Mouse (Mus musculus): ENCODE measurements around the gene Cd83. TPM values are rescaled to one million over a fixed set of nuclear protein-coding genes. Genes with fewer than 3 reads are reported as not detected.

Cd83 gene
- polyA plus RNA-seq, 1 experiment from 2014 or later = 17.7 TPM

DNA sequence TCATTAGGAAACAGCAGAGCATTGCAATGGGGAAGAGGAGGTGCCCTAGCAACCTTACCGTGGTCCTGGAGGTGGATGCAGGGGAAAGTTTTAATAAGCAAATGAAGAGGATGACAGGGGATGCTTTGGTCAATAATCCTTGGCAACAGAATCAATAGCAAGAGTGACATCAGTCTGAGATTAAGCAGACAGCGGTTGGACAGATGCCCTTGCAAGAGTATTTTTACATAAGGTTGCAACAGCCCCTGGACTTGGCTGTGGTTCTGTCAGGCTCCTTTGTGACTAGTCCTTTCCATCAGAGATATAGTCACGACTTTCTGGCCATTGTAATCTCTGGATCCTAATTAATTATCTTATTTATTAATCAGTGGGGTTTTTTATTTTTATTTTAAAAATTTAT is 32.9 kb downstream of the Cd83 start:
- no peak for ATAC-seq (replicated peaks; ENCODE audit: extremely low read depth, insufficient read depth, low FRiP score)
- 0 out of 2 replicates have a peak, but pooled peaks cover 3% of the 10 kb centered on the region for H3K36me3 ChIP-seq (ENCODE audit: control insufficient read depth, insufficient read depth)
- no peak overlapping the region for H3K27ac ChIP-seq (ENCODE audit: low read length)
- 67% methylated on average over 3 of the region's 3 CpGs for WGBS
- H3K4me1 ChIP-seq (ENCODE audit: control insufficient read depth, insufficient read depth, low read length) = no peaks in the 10 kb centered on the region
- H3K4me3 ChIP-seq (ENCODE audit: low read length) = no peak overlapping the region
- H3K9ac ChIP-seq (ENCODE audit: low read length) = no peak overlapping the region
- H3K27me3 ChIP-seq (ENCODE audit: control insufficient read depth, insufficient read depth, low read length) = no peaks in the 10 kb centered on the region
- H3K9me3 ChIP-seq (replicated peaks; ENCODE audit: control insufficient read depth, low read length) = peaks cover 4% of the 10 kb centered on the region; the same call in 1 of the 2 replicates
- H3K4me2 ChIP-seq (ENCODE audit: low read depth, low read length) = no peak overlapping the region

DNA sequence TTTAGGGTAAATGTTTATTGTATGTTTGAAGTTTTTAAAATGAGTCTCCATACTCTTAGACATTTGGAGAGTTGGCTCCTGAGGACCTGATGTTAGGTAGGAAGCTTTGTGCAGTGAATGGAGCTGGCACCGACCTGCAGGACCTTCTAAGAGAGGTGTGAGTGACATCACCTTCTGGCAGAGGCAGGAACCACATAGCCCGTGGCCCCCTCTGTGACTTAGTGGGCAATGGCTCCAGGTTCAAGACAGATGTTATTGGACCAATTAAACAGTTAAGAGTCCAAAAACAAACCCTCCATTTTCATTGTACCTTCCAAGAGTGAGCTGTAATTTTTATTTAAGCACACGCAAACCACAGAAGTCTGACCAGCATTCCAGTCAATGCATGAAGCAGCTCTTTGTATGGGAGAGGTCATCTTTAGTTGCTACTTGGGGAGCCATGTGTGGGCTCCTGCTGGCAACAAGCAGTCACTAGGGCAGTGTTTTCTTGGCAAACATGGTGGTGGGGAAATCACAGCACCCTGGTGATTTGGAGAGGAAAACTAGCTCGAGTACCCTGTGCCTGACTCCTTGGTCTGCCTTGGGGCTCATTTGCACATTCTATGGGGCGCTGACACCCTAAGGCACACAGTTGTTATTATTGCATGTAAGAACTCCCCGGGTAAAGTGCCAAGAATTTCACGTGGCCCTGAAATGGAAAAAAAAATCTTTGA is 33.9 kb downstream of the Cd83 start:
- no peak overlapping the region for H3K27ac ChIP-seq (ENCODE audit: low read length)
- H3K9me3 ChIP-seq (replicated peaks; ENCODE audit: control insufficient read depth, low read length) = peaks cover 4% of the 10 kb centered on the region; the same call in 1 of the 2 replicates
- WGBS = 62% methylated on average over 7 of the region's 7 CpGs
- H3K9ac ChIP-seq (ENCODE audit: low read length) = no peak overlapping the region
- ATAC-seq (replicated peaks; ENCODE audit: extremely low read depth, insufficient read depth, low FRiP score) = no peak
- no peak overlapping the region for H3K4me3 ChIP-seq (ENCODE audit: low read length)
- H3K27me3 ChIP-seq (ENCODE audit: control insufficient read depth, insufficient read depth, low read length) = no peaks in the 10 kb centered on the region
- H3K36me3 ChIP-seq (ENCODE audit: control insufficient read depth, insufficient read depth) = 0 out of 2 replicates have a peak, but pooled peaks cover 3% of the 10 kb centered on the region
- no peaks in the 10 kb centered on the region for H3K4me1 ChIP-seq (ENCODE audit: control insufficient read depth, insufficient read depth, low read length)
- no peak overlapping the region for H3K4me2 ChIP-seq (ENCODE audit: low read depth, low read length)

DNA sequence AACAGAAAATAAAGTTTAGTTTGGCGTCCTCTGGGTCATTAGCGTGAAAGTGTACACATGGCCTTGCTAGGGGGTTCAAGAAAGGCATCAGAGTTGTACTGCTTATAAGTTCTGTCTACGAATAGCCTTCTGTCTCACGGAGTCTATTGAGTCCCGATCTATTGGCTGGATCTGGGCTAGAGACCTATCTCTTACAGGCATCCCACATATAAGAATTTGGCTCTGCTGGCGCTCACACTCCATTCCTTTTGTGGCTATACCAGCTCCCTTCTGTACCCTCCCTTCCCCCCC is 34.4 kb downstream of the Cd83 start:
- Histone ChIP-seq H3K4me3 (ENCODE audit: low read length) (no peak overlapping the region), H3K9ac (ENCODE audit: low read length) (no peak overlapping the region), H3K36me3 (ENCODE audit: control insufficient read depth, insufficient read depth) (0 out of 2 replicates have a peak, but pooled peaks cover 3% of the 10 kb centered on the region), H3K27me3 (ENCODE audit: control insufficient read depth, insufficient read depth, low read length) (no peaks in the 10 kb centered on the region), H3K4me1 (ENCODE audit: control insufficient read depth, insufficient read depth, low read length) (no peaks in the 10 kb centered on the region), H3K4me2 (ENCODE audit: low read depth, low read length) (no peak overlapping the region), H3K9me3 (replicated peaks; ENCODE audit: control insufficient read depth, low read length) (peaks cover 4% of the 10 kb centered on the region; the same call in 1 of the 2 replicates), H3K27ac (ENCODE audit: low read length) (no peak overlapping the region)
- no peak for ATAC-seq (replicated peaks; ENCODE audit: extremely low read depth, insufficient read depth, low FRiP score)
- 82% methylated on average over 6 of the region's 6 CpGs for WGBS

DNA sequence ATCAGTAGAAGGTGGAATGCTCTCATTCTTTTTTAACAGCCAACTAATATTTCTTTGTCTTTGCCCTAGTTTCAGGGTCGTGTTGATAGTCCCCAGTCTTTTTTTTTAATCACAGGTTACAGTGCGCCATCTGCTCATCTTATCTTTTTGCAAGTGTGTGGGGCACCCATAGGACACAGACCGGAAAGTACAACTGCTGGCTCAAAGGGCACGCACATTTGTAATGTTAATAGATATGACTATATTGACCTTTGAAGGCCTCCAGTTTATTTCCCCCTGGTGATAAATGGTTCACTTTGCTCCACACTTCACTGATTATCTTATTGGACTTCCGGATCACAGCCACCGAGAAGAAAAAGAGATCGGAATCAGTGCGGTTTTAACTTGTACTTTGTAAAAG is 35.5 kb downstream of the Cd83 start:
- Histone ChIP-seq H3K9ac (ENCODE audit: low read length) (no peak overlapping the region), H3K4me3 (ENCODE audit: low read length) (no peak overlapping the region), H3K27me3 (ENCODE audit: control insufficient read depth, insufficient read depth, low read length) (no peaks in the 10 kb centered on the region), H3K4me2 (ENCODE audit: low read depth, low read length) (no peak overlapping the region), H3K4me1 (ENCODE audit: control insufficient read depth, insufficient read depth, low read length) (no peaks in the 10 kb centered on the region), H3K27ac (ENCODE audit: low read length) (no peak overlapping the region), H3K9me3 (replicated peaks; ENCODE audit: control insufficient read depth, low read length) (peaks cover 4% of the 10 kb centered on the region; the same call in 1 of the 2 replicates), H3K36me3 (ENCODE audit: control insufficient read depth, insufficient read depth) (0 out of 2 replicates have a peak, but pooled peaks cover 3% of the 10 kb centered on the region)
- no peak for ATAC-seq (replicated peaks; ENCODE audit: extremely low read depth, insufficient read depth, low FRiP score)
- WGBS = 86% methylated on average over 8 of the region's 8 CpGs

DNA sequence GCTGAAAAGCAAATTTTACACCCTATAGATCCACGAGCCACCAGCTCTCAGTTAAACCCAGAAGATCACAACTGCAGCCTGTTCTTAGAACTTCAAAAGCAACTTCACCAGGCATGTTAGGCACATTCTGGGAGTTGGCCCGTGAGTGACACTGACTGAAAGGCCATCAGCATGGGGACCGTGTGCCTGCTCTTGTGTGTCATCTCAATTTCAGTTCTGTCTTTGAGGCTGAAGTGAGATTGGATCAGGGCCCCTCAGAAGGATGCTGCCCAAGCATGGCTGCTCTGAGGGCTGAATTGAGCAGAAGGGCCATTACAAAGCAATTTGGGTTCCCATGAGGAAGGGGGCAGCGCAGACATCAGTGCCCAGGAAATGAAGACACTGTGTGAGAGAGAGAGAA is 37.7 kb downstream of the Cd83 start:
- Histone ChIP-seq H3K9ac (ENCODE audit: low read length) (no peak overlapping the region), H3K4me1 (ENCODE audit: control insufficient read depth, insufficient read depth, low read length) (no peaks in the 10 kb centered on the region), H3K27me3 (ENCODE audit: control insufficient read depth, insufficient read depth, low read length) (no peaks in the 10 kb centered on the region), H3K4me3 (ENCODE audit: low read length) (no peak overlapping the region), H3K27ac (ENCODE audit: low read length) (no peak overlapping the region), H3K9me3 (replicated peaks; ENCODE audit: control insufficient read depth, low read length) (no peaks in the 10 kb centered on the region), H3K4me2 (ENCODE audit: low read depth, low read length) (no peak overlapping the region), H3K36me3 (ENCODE audit: control insufficient read depth, insufficient read depth) (no peaks in the 10 kb centered on the region)
- 78% methylated on average over 4 of the region's 4 CpGs for WGBS
- no peak for ATAC-seq (replicated peaks; ENCODE audit: extremely low read depth, insufficient read depth, low FRiP score)

DNA sequence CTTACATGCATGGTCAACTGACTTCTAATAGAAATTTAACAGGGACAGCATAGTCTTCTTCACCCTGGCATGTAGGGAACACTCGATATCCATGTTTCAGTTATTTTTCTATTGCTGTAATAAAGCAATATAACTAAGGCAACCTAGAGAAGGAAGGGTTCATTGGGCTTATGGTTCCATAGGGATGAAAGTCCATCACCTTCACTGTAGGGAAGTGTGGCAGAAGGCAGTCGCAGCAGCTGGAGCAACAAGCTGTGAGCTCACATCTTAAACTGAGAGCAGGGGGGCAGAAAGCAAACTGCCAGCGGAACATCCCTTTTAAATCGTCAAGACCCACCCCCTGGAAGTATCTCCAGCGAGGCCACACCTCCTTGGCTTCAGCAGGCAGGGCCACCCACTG is 44.1 kb downstream of the Cd83 start:
- 57% methylated on average over 5 of the region's 5 CpGs for WGBS
- no peak overlapping the region for H3K4me3 ChIP-seq (ENCODE audit: low read length)
- ATAC-seq (replicated peaks; ENCODE audit: extremely low read depth, insufficient read depth, low FRiP score) = no peak
- H3K36me3 ChIP-seq (ENCODE audit: control insufficient read depth, insufficient read depth) = no peaks in the 10 kb centered on the region
- no peaks in the 10 kb centered on the region for H3K4me1 ChIP-seq (ENCODE audit: control insufficient read depth, insufficient read depth, low read length)
- no peak overlapping the region for H3K9ac ChIP-seq (ENCODE audit: low read length)
- no peak overlapping the region for H3K27ac ChIP-seq (ENCODE audit: low read length)
- no peaks in the 10 kb centered on the region for H3K27me3 ChIP-seq (ENCODE audit: control insufficient read depth, insufficient read depth, low read length)
- no peaks in the 10 kb centered on the region for H3K9me3 ChIP-seq (replicated peaks; ENCODE audit: control insufficient read depth, low read length)
- H3K4me2 ChIP-seq (ENCODE audit: low read depth, low read length) = no peak overlapping the region

DNA sequence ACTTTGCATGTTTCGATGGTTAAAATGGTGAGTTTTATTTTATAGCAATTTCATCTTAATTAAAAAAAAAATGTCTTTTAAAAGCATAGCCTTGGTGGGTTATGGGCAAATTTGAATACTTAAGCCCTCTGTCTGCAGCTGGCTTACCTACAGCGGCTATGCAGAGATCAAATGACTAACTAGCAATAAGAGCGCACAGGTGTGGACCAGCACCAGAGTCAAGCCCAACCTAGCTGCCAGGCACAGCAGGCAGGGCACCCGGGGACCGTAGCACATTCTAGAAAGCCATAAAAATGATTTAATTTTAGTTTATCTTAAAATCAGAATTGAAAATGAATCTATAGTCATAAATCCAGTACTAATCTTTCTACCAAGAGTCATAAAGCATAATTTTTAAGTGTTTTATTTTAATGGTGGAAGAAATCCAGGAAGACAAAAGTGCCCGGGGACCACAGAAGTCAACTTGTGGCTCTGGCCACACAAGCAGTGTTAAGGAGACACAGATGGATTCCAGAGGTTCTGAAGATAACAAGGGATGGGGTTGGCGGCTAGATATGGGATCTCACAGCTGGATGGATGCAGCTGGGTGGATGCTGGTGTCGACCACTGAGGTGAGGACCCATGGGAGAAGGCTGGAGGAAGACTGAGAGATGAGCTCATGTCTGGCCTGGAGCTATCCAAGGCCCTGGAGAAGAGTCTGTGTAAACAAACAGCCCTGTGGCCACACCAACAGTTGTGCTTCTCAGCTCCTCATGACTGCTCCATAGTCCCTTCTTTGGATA is 46.5 kb downstream of the Cd83 start:
- H3K36me3 ChIP-seq (ENCODE audit: control insufficient read depth, insufficient read depth) = no peaks in the 10 kb centered on the region
- 71% methylated on average over 8 of the region's 8 CpGs for WGBS
- no peaks in the 10 kb centered on the region for H3K27me3 ChIP-seq (ENCODE audit: control insufficient read depth, insufficient read depth, low read length)
- ATAC-seq (replicated peaks; ENCODE audit: extremely low read depth, insufficient read depth, low FRiP score) = no peak
- no peak overlapping the region for H3K9ac ChIP-seq (ENCODE audit: low read length)
- H3K4me3 ChIP-seq (ENCODE audit: low read length) = no peak overlapping the region
- H3K4me2 ChIP-seq (ENCODE audit: low read depth, low read length) = no peak overlapping the region
- no peaks in the 10 kb centered on the region for H3K9me3 ChIP-seq (replicated peaks; ENCODE audit: control insufficient read depth, low read length)
- H3K27ac ChIP-seq (ENCODE audit: low read length) = no peak overlapping the region
- no peaks in the 10 kb centered on the region for H3K4me1 ChIP-seq (ENCODE audit: control insufficient read depth, insufficient read depth, low read length)

DNA sequence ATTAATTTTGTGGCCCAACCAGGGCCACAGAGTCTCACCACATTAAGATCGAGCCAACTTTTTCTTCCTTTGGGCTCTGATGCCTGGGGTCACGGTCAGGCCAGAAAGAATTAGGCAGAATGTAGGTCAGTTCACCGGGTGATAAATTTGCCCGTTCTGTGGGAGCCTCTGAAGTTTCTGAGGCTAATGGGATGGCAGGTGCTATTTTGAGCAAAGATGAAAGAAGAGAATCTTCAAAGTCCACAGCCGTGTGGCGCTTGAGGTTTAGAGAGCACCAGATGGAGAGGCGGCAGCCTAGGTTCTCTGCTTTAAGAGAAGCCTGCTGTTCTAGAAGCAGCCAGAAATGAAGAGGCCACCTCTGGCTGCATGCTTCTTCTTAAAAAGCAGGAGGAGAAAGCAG is 48.2 kb downstream of the Cd83 start:
- H3K4me2 ChIP-seq (ENCODE audit: low read depth, low read length) = no peak overlapping the region
- H3K4me1 ChIP-seq (ENCODE audit: control insufficient read depth, insufficient read depth, low read length) = no peaks in the 10 kb centered on the region
- 55% methylated on average over 7 of the region's 7 CpGs for WGBS
- H3K9ac ChIP-seq (ENCODE audit: low read length) = no peak overlapping the region
- no peaks in the 10 kb centered on the region for H3K9me3 ChIP-seq (replicated peaks; ENCODE audit: control insufficient read depth, low read length)
- no peaks in the 10 kb centered on the region for H3K27me3 ChIP-seq (ENCODE audit: control insufficient read depth, insufficient read depth, low read length)
- no peak for ATAC-seq (replicated peaks; ENCODE audit: extremely low read depth, insufficient read depth, low FRiP score)
- no peak overlapping the region for H3K27ac ChIP-seq (ENCODE audit: low read length)
- H3K36me3 ChIP-seq (ENCODE audit: control insufficient read depth, insufficient read depth) = no peaks in the 10 kb centered on the region
- H3K4me3 ChIP-seq (ENCODE audit: low read length) = no peak overlapping the region

DNA sequence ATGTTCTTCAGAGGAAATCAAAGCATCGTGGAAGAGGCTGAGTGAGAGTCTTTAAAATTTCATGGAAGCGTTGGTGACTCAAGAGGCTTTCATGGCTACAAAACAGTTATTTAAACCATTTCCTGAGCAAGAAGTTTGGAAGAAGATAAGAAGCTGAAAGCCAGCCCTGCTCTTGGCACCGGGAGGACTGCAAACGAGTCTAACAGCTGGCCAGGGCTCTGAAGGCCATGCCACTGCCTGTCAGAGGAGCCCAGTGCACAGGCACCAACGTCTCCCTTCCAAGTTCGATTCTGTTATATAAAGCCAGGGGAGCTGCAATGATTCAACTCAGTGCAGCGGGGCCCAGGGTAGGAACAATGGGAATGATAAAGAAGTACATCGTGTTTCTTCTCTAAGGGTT is 51.8 kb downstream of the Cd83 start:
- H3K4me2 ChIP-seq (ENCODE audit: low read depth, low read length) = no peak overlapping the region
- 24% methylated on average over 8 of the region's 8 CpGs for WGBS
- H3K4me1 ChIP-seq (ENCODE audit: control insufficient read depth, insufficient read depth, low read length) = no peaks in the 10 kb centered on the region
- H3K9ac ChIP-seq (ENCODE audit: low read length) = no peak overlapping the region
- no peak for ATAC-seq (replicated peaks; ENCODE audit: extremely low read depth, insufficient read depth, low FRiP score)
- H3K27me3 ChIP-seq (ENCODE audit: control insufficient read depth, insufficient read depth, low read length) = no peaks in the 10 kb centered on the region
- no peak overlapping the region for H3K4me3 ChIP-seq (ENCODE audit: low read length)
- no peak overlapping the region for H3K27ac ChIP-seq (ENCODE audit: low read length)
- no peaks in the 10 kb centered on the region for H3K36me3 ChIP-seq (ENCODE audit: control insufficient read depth, insufficient read depth)
- no peaks in the 10 kb centered on the region for H3K9me3 ChIP-seq (replicated peaks; ENCODE audit: control insufficient read depth, low read length)
